Mouse (Mus musculus) left cerebral cortex, postnatal 14 days (tissue): ENCODE data around the gene Prkn. TPM values are rescaled to one million over a fixed set of nuclear protein-coding genes. Genes with fewer than 3 reads are reported as not detected.
A peak's percentile ranks its signal among the peaks of the same experiment; 100 is the strongest.

ENCODE experiments used
- DNase-seq, 2 experiments: peaks; one replicate each; pipeline ENCODE4 v3.0.0; 2021 to 2022; ENCODE audit warnings: low spot score in 2 of 2, mixed read lengths in 1 of 2
- intact Hi-C: fragments of 180-260 bp; cut with DNase I; formaldehyde crosslinking; loops from one replicate; pipeline ENCODE4 v1.15.1; 2025
- total RNA-seq, 2 experiments: library from RNA; stranded (reverse); gene quantifications; 2 replicates each; pipeline ENCODE4 v1.2.3; 2021

The Prkn gene
- total RNA-seq, 2 experiments from 2014 or later: 16.3 to 16.7 TPM

DNA sequence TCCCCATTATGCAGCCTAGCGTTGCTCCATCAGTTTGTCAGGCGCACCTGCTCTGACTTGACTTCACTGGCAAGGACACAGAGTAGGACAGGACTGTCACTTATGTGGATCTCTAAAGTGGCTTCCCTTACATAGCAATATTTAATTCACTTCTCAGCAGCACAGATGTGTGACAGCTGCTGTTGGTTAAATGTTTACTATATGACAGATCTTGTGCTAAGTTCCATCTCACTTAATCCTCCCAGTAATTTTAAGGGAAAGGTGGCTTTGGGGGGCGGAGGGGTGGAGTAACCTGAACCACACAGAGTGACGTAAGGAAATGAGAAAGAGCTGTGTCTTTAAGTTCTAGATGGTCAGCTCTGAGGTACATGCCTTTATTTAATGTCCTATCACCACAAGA, 1072.0 kb downstream of the Prkn start:
- DNase-seq: no peak
- intact Hi-C loops: no loop called here

DNA sequence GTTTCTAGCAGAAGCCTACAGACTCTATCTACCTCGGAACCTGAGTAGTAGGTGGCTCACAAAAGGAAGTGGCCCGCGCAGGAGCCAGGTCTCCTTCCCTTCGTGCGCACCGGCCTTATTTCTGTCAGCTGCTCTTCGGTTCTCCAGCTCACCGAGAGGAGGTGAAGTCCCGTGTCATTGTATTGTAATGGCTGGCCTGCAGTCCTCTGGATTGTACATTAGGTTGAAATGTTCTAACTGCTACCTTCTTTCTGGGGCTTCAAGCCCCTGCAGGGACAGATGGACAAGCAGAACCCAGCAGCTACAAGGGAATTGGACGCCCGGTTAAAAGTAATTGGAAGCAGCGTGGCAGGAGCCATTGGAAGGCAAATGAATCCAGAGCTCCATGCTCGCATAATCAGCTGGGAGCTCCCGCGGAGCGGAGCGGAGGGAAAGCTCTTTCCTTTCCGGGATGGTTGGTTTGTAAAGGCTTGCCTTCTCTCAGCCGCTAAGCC, 1072.7 kb downstream of the Prkn start:
- intact Hi-C loops: no loop called here

DNA sequence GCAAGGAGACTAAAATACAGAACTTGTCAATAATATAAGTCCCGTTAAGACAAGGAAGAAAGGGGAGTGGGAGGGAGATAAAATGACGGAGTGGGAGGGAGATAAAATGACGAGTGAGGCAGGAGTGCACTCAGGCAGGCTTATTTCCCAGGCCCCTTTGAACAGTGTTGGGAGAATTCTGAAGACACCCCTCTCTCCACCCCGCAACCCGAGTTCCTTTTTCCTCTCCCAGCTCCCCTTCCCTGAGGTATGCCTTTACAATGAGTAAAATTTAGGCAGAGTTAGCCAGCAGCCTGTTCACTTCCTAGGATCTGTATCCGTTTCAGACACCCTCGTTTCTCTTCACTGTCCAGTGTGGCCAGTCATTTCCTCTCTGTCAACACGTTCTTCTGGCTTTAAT, 1073.4 kb downstream of the Prkn start:
- intact Hi-C loops: no loop called here
- no peak for DNase-seq

More for the DNA sequence above, 1072.7 kb downstream of the Prkn start:
- peak; percentile 31 to 43 for DNase-seq

DNA sequence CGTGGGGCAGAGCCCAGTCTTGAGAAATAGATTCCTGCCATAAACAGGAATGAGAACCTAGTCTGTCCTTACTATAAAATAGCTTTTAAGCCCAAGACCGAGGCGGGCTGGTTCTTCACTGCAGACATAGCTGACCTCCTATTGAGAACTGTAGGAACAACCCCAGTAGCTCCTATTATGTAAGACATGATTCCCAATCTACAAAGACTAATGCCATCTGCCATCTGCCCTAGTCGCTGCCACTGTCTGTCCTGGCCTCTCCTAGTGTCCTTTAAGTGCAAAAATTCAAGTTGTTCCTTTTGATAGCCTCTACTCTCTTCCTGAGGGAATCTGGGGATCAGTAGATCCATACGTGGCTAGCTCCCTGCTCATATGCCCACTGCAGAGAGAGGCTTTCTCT, 1074.3 kb downstream of the Prkn start:
- DNase-seq: no peak
- intact Hi-C loops: no loop called here

- intact Hi-C loops: loop anchor here (5.0 kb wide), 1 partner anchor 296 kb away; no protein-coding TSS in a partner anchor
Measured at GRCm38 (mm10) chr17:11918123-11918801, 1078.1 kb downstream of the Prkn start.

DNA sequence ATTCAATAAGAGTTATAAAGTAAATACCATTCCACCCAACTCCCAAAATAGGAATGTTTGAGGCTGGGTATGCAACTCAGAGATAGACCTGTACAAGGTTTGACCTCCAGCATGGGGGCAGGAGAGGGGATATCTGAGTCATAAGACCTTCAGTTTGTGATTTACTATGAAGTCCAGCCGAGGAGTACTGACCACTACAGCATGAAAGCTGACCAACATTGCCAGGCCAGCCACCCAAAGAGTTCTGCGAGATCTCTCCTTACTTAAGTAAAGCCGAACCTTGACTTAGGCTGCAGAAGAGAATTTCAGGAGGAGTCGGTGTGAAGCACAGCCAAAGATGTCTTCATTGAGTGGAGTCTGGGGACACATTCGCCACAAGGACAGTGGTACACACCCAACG, 1079.4 kb downstream of the Prkn start:
- DNase-seq: no peak
- intact Hi-C loops: loop anchor here (5.0 kb wide), 1 partner anchor 297 kb away; no protein-coding TSS in a partner anchor

More at GRCm38 (mm10) chr17:11918123-11918801, 1078.1 kb downstream of the Prkn start:
- peak; percentile 64 to 72 for DNase-seq

- intact Hi-C loops: no loop called here
Measured at GRCm38 (mm10) chr17:11921026-11921425, 1080.8 kb downstream of the Prkn start.

DNA sequence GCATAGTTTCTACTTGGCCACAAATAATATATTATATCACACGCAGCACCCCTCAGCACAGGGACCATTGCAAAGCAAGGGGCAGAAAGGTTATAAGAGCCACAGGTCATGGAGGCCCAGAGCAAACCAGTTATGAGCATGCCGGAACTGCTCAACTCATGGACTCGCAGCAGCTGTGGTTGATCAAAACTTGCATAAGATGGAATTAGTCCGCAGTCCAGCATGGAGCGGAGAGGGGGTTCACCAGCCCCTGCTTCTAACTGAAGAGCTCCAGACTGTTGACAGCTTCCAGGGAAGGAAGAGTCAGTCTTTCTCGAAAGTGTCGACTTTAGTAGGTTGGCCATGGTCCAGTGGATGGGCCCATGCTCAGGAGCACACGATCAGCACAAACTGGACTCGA, 1083.8 kb downstream of the Prkn start:
- intact Hi-C loops: no loop called here

More at GRCm38 (mm10) chr17:11921026-11921425, 1080.8 kb downstream of the Prkn start:
- peak; percentile 71 to 82 for DNase-seq

GRCm38 (mm10) chr17:11926865-11927386, 1086.7 kb downstream of the Prkn start:
- intact Hi-C loops: no loop called here
- DNase-seq: no peak

More for the DNA sequence above, 1083.8 kb downstream of the Prkn start:
- DNase-seq: no peak

DNA sequence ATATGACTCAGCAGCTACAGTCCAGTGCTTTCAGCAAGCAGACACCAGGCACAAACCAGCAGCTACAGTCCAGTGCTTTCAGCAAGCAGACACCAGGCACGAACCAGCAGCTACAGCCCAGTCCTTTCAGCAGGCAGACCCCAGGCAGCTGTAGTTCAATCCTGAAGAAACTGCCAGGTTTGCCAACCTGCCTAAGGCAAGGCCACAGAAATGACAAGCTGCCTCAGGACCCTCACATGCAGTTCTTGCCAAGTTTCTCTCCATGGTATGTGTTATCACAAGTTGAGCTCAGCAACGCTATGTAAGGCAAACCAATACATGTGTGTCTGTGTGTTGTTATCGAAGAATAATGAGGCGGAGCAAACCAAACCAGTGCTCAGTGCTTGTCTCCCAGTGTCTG, 1091.5 kb downstream of the Prkn start:
- no peak for DNase-seq
- intact Hi-C loops: no loop called here

GRCm38 (mm10) chr17:11933737-11934136, 1093.6 kb downstream of the Prkn start:
- intact Hi-C loops: no loop called here
- peak in 1 of 2 experiments; percentile 36 for DNase-seq

GRCm38 (mm10) chr17:11947436-11947835, 1107.3 kb downstream of the Prkn start:
- intact Hi-C loops: no loop called here
- DNase-seq: no peak

- DNase-seq: peak; percentile 52 to 62
- intact Hi-C loops: no loop called here
Measured at GRCm38 (mm10) chr17:11949551-11950197, 1109.5 kb downstream of the Prkn start.

DNA sequence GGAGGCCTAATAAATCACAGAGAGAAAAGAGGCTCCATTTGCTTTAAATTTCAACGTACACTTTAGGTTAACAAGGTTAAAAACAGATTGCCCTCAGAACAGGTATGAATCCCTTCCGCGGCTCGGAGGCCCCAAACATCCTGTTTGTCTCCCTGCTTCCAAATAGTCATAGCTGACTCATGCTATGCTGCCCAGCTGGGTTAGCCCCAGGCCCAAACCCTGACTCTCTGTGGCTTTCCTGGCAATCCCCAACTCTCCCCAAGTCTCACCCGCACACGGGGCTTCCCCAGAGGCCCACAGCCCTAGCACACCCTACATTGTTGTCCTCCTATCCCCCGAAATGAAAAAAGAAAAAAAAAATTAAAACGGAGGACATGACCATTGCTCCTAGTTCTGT, 1110.0 kb downstream of the Prkn start:
- intact Hi-C loops: no loop called here
- no peak for DNase-seq

DNA sequence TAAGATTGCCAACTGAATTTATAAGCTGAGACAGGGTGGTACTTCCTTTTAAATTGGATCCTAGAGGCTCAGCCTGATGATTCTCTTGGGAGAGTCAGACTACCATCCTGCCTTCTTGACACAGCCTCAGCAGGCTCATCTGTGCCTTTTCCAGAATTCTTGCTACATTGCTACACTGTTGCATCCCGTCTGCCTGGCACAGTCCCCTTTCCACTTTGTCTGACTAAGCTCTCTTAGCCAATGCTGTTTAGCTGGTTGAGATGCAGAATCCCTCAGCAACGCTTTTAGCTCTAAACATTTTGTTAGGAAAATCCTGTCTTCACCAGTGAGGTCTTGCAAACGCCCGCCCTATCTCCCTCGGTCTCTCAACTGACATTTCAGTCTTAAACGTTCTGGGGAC, 1115.1 kb downstream of the Prkn start:
- no peak for DNase-seq
- intact Hi-C loops: no loop called here

GRCm38 (mm10) chr17:11960492-11960891, 1120.3 kb downstream of the Prkn start:
- no peak for DNase-seq
- intact Hi-C loops: no loop called here

GRCm38 (mm10) chr17:11962808-11963207, 1122.6 kb downstream of the Prkn start:
- peak; percentile 60 to 67 for DNase-seq
- intact Hi-C loops: no loop called here

DNA sequence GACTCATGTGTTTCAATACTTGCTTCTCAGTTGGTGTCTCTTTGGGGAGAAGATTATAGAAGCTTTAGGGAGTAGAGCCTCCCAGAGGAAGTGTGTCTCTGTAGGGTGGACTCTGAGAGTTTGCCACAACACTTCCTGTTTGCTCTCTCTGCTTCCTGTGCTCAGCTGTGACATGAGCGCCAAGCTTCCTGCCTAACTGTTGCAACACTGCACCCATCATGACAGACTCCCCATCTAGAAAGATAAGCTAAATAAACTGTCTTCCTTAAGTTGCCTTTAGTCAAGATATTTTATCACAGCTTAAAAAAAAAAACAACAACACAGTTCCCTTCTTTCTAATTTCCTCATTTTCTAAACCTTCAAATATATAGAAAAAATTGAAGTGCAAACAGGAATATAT, 1130.0 kb downstream of the Prkn start:
- DNase-seq: no peak
- intact Hi-C loops: loop anchor here (10.0 kb wide), 1 partner anchor 295 kb away; no protein-coding TSS in a partner anchor

DNA sequence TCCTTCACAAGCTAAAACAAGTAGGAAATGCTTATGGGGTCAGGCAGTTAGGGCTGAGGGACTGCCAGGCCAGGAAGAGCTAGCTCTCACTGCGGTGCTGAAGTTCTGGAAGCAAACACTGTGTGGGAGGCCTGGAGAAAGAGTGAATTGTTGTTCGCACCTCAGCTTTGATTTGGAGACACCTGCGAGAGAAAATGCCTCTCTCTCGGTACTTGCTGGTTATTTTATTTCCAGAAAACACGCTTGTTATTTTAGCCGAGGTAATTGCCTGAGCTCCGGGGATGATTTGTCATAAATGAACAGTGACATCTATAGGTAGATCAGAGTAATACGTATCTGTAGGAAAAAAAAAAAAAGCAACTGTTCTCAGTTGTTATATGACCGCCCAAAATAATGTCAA, 1132.4 kb downstream of the Prkn start:
- DNase-seq: peak; percentile 23 to 46
- intact Hi-C loops: loop anchor here (10.0 kb wide), 1 partner anchor 298 kb away; no protein-coding TSS in a partner anchor
